Mouse (Mus musculus) erythroblast, adult 5-6 weeks (primary cell): ENCODE measurements at regions not wholly inside any gene's neighbourhood (a gene's known extent, or its start where the extent isn't known, plus 50 kb on each side); places are given as distances from the start of the nearest gene placed in this dataset.

Source experiments
- ATAC-seq: replicated peaks from 2 replicates; pipeline ENCODE4 v1.8.0; 2016; ENCODE audit warnings: moderate number of reproducible peaks, mild to moderate bottlenecking, moderate TSS enrichment, inconsistent platforms; ENCODE audit not compliant: poor library complexity, low FRiP score, severe bottlenecking

DNA sequence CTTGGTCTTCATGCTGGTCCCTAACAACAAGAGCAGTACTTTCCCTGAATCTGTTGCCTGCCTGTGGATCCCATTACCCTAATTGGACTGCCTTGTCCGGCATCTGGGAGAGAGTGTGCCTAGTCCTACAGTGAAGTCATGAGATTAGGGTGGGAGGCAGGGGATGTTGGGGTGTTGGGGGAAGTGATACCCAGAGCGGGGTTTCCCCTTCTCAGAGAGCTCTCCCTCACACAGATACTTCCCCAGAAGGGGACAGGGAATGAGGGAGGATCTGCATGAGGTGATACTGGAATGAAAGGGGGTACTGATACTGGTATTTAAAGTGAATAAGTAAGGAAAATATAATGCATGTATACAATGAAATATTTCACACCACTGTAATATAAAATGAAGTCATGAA is 270.1 kb downstream of the Gm21750 start:
- ATAC-seq: no peak

DNA sequence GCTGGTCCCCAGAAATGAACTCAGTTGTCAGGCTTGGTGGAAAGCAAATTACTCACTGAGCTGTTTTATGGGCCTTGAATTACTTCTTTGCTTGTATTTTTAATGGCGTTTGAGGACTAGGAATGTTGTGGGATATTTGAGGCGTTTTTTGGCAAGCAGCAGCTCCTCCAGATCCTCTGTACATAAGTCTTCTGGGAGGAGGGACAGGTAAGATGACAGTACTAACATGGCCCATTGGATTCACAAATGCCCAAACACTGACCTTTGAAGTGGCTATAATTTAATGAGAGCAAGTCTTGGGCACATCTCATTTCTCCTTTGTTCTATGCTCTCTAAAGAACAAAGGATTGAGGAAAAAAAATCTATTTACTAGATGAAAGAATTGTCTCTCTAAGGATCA is 286.3 kb downstream of the Gm21750 start:
- ATAC-seq: no peak

DNA sequence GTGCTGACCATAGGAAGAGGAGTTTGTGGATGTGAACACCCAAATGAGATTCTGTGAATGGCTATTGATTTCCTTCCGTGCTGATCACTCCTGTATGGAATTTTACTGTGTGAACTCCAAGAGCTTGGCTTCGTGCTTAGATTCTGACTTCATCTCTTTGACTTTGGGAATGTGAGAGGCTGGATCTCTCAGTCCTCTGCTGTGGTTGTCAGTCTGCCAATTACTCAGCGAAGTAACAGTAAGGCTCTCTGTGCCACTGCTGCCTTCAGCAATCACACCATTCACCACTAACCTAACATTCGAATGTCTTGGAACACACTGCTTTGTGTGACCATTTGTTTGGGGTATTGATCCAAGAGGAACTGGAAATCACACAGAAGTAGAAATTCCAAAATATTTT is 291.5 kb downstream of the Gm21750 start:
- no peak for ATAC-seq

DNA sequence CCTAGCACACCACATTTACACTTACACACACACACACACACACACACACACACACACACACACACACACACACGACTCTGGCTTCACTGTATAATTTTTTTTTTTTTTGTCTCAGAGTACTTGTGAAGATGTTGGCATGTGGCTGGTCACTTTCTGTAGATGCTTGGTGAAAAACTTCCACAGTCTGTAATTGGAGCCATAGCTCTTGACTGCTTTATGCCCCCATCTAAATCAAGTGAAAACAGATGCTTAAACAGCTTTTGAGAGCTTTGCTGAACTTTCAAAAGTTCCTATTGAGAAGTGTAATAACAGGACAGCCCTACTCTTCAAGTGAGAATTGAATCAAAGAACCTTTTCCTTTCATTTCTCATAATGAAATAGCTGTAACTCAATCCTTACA is 317.7 kb downstream of the Gm21750 start:
- no peak for ATAC-seq

DNA sequence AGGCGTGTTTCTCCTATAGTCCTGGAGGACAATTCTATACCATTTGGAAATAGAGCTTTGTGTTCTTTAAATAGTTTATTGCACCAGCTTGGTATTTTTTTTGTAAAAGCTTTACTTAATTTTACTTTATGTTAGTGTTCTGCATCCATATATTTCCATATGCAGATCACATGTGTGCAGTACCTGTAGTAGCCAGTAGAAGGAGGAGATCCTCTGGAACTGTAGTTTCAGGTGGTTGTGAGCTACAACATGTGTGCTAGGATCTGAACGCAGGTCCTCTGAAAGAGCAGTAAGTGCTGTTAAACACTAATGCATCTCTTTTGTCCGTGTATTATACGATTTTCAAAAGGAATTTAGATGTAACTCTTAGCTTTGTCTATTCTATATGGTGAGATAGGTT is 335.2 kb downstream of the Gm21750 start:
- no peak for ATAC-seq

DNA sequence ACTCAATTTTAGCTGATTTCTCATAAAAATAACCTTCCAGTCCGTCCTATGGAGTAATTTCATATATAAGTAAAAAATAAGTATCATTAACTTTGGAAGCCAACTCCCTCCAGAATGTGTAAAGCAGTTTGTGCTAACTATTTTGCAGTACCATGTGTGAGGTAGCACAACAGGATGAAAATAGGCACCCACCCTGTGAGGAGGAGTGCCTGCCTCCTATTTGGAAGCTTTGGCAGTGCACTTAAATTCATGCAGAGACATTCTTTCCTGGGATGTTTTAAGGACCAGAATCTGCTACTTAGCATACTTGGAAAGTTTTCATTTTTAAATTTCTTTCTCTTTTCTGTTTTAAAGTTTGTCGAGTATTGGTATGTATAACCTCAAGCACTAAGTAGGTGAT is 336.8 kb downstream of the Gm21750 start:
- no peak for ATAC-seq

DNA sequence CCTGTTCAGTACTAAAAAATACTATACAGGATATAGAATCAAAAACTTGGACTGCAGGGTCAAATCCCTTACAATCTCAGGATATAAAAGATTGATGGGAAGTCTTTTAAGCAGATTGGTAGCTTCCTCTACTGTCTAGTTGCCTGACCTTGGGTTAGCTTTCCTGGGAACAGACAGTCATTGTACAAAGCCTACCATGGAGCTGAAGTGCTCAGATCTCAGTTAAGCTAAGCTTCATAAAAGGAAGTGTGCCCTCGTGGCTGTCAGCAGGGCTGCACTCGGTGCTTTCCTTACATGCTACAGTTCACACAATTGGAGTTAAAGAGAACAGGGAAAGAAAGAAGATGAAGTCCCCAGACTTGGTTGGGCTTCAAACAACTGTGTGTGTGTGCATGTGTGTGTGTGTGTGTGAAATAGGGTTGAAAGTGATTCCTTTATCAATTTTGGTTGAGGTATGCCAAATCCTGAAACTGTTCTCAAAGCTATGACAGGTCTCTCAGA is 338.4 kb downstream of the Gm21750 start:
- ATAC-seq: no peak

DNA sequence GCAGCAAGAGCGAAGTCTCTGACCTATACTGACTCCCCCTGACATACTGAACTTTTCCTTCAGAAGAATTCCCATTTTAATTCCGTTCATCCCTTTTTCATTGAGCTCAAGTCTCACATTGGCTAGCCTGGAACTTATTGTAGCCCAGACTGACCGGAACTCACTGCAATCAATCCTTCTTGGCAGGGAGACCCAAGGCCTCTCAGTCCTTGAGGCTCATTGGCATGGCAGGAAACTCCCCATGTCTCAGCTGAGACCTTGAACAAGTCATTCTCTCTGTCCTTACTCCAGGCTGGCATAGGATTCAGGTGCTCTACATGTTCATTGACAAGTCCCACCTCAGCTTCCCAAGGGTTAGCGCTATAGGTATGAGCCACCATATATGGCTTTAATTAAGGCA is 345.9 kb downstream of the Gm21750 start:
- ATAC-seq: no peak

DNA sequence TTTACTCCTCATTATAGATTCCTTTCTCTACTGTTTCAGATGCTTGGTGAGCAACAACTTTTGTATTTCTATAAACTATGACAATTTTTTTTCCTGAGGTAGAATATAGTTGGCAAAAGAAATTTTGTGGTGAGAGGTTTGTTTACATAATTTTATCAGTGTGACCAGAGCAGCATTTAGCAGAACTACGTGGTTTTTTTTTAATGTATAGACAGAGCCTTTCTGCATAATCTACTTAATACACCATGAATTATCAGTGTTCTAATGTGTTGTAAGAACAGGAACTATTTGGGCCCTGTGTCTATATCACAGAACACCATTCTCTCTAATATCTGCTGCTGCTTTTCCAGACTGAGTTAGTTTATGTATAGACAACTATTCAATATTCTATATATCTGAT is 350.5 kb downstream of the Gm21750 start:
- no peak for ATAC-seq

DNA sequence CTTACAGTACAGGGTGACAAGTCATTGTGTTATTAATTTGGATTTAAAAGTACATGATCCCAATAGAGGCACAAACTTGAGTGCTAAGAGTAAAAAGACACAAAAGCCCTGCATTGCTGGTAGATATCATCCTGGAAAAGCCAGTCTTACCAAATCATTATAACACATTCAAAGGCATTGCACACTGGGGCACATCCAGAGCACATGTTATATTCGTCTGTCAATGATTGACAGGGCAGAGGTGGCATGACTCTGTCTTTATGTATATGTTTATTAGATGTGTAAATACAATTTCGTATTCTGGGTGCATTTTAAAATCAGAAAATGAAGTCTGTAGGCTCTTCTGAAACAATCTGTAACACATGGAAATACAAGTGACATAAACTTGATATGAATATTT is 358.4 kb downstream of the Gm21750 start:
- no peak for ATAC-seq

DNA sequence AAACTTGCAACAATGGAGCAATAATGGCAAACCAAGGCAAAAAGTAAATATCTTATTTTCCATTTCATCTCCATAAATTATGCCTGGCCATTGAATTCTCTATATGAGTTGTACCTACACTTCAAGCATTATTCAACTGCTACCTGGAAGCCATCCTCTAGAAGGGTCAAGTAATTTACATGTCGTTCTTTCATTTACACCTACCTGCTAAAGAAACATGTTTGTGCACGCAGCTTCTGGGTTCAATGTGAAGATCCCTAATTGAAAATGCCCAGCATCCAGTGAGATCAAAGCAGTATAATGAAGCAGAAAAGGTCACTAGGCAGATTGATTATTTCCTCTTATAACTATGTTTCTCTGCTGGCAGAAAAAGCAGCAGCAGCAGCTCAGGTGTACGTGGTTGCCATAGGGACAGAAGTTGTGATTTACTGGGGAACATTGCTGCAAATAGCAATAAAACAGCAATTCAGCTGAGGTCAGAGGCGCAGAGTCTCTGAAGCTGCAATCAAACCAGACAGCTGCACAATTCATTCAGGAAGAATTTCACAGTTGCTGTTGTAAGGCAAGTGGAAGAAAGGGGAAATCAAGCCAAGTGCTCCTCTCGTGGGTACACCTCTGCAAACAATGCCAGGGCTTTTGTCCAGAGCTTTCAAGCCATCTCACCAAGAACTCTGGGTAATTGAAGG is 386.1 kb downstream of the Gm21750 start:
- ATAC-seq: no peak

DNA sequence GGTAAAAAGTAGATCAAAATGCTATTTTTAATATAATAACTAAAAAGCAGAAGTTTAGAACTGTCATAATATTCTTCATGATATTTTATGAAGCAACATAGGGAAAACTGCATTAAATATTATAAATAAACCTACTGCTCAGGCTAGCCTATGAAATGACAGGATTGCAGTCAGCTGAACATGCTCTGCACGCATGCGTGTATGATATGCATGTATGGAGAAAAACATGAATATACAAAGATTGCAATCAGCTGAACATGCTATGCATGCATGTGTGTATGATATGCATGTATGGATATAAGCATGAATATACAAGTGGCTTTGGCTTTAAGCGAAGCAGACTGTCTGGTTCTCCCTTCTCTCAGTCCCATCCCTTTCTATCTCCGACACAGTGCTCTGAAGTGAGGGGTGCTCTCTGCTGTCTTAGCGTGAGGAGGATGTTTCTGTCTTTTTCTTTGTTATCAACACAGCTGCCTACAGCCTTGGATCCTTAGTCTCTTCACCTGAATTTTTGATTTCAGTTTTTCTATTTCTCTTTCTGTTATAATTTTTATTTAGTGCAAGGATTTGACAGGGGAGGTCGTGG is 386.8 kb downstream of the Gm21750 start:
- no peak for ATAC-seq

DNA sequence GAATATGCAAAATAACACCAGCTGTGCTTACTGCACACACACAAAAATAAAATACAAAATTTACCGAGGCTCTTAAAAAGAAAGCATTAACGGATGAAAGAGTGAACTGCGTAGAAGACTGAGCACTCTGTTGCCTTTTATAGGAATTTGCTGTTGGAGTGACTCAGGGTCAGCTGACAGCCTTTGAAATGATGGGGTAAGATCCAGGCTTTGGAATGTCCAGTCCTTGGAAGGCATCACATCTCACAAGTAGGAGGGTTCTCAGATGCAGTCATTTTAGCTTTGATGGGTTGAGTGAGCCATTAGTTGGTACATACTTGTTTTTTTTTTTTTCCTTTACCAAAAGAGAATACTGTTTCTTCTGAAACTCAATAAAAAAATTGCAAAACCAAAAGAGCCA is 387.4 kb downstream of the Gm21750 start:
- ATAC-seq: no peak

DNA sequence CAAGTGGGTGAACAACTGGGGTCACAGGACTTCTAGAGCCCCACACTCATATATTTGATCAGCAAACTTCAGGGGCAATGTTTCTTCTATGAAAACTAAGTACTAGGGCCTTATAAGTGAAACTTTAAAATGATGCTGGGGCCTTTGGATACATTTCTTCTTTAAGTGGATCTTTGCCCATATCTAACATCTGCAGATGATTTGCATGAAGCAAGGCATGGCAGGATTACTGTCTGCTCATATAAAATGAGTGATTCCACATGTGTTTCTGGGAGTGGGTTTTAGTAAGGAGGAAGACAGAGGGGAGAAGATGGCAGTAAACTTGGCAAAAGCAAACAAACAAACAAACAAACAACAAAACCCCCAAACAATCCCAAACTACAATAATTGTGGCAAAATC is 405.0 kb downstream of the Gm21750 start:
- ATAC-seq: no peak

DNA sequence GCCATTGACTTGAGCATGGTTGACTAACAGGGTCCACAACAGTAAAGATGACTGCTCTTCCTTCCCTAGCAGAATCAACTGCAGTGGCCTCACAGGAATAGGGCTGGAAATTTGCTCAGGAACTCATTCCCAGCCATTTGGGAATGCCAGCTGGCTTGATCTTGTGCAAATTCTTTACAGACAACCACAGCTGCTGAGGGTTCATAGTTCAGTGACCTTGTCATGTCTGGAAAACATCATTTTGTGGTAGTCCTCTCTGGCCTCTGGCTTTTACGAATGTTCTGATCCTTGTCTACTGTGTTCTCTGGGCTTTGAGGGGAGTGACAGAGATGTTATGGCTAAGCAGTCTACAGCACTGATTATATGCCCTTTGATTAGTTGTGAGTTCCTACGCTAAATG is 432.0 kb downstream of the Gm21750 start:
- ATAC-seq: no peak

DNA sequence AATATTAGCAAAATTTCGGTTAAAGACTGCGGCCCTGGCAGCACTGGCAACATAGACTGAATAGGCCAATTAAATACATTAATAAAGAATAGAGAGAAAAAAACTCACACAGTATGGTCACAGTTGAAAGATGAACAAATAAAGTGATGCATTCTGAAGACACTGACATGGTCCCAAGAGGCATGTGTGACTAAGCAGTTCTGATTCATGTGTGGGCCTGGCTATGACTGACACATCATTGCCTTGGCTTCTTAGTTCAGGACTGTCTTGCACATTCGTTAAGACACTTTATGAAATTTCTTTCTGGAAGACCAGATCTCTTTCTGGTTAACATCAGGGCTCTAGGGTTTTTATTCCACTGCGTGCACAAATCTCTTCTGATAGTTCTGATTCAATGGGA is 438.7 kb downstream of the Gm21750 start:
- no peak for ATAC-seq

DNA sequence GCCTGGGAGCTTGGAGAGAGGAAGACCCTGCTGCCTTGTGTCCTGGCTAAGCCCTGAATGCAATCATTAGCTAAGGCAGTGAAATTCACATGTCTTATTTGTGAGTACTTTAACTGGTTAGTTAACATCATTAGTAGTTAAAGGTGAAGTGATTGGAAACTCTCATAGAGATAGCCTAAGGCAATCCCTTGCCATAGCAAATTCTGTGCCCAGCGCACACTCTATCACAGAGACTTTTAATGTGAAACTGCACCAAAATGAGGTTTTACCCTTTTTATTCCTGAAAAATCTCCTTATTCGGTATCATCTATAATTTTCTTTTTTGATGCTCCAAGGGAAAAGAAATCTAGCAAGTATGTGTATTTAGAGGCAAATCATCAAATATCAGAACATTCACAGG is 451.6 kb downstream of the Gm21750 start:
- no peak for ATAC-seq

DNA sequence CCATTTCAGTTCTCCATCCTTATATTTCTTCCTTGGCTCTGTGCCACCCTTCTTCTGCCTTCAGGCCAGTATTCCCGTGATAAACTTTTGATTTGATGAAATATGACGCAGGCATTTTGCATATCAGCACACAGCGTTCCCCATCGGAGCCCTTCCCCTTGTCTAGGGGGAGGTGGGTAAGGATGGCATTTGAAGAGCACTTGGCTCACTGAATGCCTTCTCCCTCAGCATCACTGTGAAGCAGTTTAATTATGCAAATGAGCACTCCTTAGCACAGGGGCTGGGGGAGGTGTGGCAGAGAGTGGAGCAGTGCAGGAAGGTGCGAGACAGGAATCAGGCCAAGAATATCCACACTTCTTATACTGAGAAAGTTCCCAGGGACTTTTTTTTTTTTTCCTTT is 452.1 kb downstream of the Gm21750 start:
- no peak for ATAC-seq

DNA sequence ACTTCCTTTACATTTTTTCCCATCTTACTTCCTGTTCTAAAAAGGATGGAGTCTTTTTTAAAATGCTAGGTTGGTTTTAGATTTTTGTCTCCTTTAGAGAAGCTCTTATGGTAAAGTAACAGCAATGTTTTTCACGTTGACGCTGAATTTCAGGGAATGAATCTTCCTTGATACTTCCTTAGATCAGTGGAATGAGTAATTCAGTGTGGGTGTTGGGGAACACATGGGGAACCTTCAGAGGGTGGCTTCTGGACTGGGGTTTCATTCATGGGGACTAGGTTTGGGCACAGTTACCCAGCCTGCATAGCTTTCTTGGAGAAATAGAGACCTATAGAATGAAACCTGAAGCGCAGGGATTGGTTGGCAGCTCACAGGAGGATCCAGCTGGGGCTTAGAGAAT is 452.5 kb downstream of the Gm21750 start:
- no peak for ATAC-seq

DNA sequence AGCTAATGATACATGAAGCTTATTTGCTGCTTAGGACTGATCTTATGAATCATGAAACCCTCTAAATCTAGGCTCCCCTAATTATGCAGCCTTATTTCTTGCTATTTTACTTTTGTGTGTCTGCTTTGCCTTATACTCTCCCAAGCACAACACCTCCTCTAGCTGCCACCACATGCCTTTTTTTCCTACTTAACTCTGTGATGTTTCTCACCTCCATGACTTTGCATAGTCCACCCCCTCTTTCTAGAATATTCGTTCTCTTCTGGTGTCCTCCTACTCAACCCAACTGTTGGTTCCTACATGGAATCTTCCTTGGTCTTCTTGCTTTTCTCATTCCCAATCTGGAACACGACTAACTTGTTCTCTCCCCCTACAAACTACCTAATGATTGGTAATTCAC is 456.7 kb downstream of the Gm21750 start:
- no peak for ATAC-seq

DNA sequence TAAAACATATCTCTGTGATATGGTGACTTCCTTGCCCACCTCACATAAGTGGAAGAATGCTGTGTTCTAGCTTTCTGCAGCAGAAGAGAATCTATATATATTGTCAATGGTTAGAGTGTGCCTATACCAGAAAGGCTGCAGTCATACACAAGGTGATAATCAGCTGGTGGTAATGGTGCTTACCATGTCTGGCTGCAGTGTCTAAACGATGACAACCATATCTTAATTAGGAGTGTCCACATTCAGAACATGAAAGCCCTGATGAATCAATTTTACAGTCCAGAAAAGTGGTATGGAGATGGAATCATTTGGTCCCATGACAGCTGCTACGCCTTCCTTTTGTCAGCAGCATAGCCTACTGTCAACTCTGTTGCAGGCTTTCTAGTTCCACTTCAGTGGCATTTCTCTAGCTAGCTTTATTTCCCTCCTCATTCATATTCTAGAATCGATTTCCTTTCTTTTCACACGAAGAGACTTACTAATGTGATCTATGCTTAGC is 484.2 kb downstream of the Gm21750 start:
- ATAC-seq: no peak

DNA sequence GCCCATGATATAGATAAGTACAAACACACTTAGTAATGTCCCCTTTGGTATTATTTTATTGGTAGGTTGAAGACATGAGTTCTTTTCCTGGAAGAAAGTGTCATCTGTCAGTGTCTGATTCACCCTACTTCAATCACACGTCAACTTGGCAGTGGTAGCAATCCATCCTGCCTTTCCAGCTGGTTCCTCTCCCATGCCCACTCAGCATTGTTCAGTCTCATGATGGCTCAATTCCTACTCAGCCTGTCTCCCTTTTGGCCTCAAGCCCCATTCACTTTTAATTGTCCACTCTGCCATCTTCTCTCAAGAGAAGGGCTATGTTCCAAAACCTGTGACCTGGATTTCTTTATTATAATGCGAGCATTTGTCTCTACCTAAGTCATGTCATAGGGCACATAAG is 474.4 kb upstream of the Htr2a start:
- ATAC-seq: no peak
